Mouse (Mus musculus) gastrocnemius, adult 2 months (tissue): ENCODE measurements around the gene Ssbp3. TPM values are rescaled to one million over a fixed set of nuclear protein-coding genes. Genes with fewer than 3 reads are reported as not detected.

Source experiments
- DNase-seq: peaks from one replicate; pipeline ENCODE4 v3.0.0; 2022
- H3K27ac ChIP-seq: fragments of 200-600 bp; 2 replicates; pipeline ENCODE4 v1.8.1; 2022; ENCODE audit warnings: mild to moderate bottlenecking
- H3K4me3 ChIP-seq: fragments of 200-600 bp; 2 replicates; pipeline ENCODE4 v1.8.1; 2022; ENCODE audit warnings: mild to moderate bottlenecking, moderate library complexity
- CTCF ChIP-seq: fragments of 200-600 bp; IDR thresholded peaks from 2 replicates; pipeline ENCODE4 v1.8.1; 2022; ENCODE audit warnings: antibody characterized with exemption, mild to moderate bottlenecking, moderate library complexity
- intact Hi-C: fragments of 180-260 bp; cut with DNase I; formaldehyde crosslinking; loops from one replicate; pipeline ENCODE4 v1.15.1; 2025
- total RNA-seq, 2 experiments: library from RNA; stranded (reverse); gene quantifications; 2 replicates each; pipeline ENCODE4 v1.2.3; 2021

Gene Ssbp3
- total RNA-seq, 2 experiments from 2014 or later = 23.7 to 30.0 TPM

GRCm38 (mm10) chr4:106924175-106924574 is 13.7 kb downstream of the Ssbp3 start:
- no peak for TF ChIP-seq CTCF
- intact Hi-C loops = loop anchor here (5.0 kb wide), 1 partner anchor 33 kb away; no protein-coding TSS in a partner anchor
- Histone ChIP-seq H3K4me3 (no peak overlapping the region), H3K27ac (no peak overlapping the region)
- DNase-seq = no peak

DNA sequence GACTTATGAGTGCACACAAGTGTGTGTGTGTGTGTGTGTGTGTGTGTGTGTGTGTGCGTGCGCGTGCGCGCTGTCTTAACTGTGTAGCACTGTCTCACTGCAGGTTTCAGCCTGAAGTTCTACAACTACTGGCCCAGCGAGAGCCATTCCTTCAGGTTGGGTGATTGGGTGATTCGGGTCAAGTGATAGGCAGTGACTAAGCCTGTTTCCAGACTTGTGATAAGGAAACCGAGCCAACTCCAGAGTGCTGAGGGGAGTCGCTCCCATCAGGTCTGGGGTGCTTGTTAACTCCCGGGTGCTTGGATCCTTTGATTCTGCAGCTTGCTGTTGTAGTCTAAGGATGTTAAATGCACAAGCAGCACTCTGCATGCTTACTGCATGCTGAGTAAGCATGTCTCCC is 14.4 kb downstream of the Ssbp3 start:
- no peak overlapping the region for H3K27ac ChIP-seq
- TF ChIP-seq CTCF = no peak
- no peak overlapping the region for H3K4me3 ChIP-seq
- no peak for DNase-seq
- intact Hi-C loops = loop anchor here (5.0 kb wide), 1 partner anchor 32 kb away; no protein-coding TSS in a partner anchor

DNA sequence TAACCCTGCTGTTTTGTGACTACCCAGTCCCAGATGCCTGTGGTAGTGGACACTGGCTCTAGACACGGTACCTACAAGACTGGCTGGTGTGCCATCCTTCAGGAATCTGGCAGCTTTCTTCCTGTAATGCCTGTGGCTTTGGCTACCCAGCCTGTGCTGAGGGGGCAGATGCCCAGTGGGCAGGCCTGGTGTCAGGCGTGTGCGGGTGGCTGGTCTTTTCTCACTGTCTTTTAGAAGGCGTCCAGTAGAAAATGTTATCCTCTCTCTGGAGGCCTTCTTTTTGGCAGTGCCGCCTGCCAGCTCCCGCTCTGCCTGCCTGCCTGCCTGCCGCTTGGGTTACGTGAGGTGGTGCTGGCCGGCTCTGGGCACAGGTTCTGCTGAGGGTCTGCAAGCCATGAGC is 15.9 kb downstream of the Ssbp3 start:
- peak overlapping the region; percentile 65 for H3K27ac ChIP-seq
- TF ChIP-seq CTCF = no peak
- intact Hi-C loops = no loop called here
- no peak overlapping the region for H3K4me3 ChIP-seq
- peak; percentile 73 for DNase-seq

DNA sequence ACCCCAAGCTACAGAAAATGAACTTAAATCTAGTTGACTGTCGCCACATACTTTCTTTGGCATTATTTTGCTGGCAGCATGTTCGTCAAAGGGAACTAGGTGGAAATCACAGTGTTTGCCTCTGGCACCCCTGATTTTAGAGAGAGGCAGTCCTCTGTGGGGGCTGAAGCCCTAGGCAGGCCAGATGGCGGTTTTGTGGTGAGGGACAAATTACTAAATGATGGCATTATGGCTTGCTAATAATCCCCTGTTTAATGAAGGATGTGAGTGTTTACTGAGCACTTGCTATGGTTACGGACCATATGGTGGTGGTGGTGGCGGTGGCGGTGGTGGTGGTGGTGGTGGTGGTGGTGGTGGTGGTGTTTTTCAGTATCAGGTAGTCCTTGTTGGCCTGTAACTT is 16.5 kb downstream of the Ssbp3 start:
- intact Hi-C loops = no loop called here

GRCm38 (mm10) chr4:106928961-106929360 is 18.5 kb downstream of the Ssbp3 start:
- Histone ChIP-seq H3K4me3 (no peak overlapping the region), H3K27ac (no peak overlapping the region)
- intact Hi-C loops = no loop called here
- DNase-seq = no peak
- TF ChIP-seq CTCF = no peak

More for the DNA sequence above, 16.5 kb downstream of the Ssbp3 start:
- DNase-seq = no peak
- TF ChIP-seq CTCF = no peak
- Histone ChIP-seq H3K27ac (peak overlapping the region; percentile 65), H3K4me3 (no peak overlapping the region)

- no peak for TF ChIP-seq CTCF
- intact Hi-C loops = no loop called here
- Histone ChIP-seq H3K27ac (no peak overlapping the region), H3K4me3 (no peak overlapping the region)
- no peak for DNase-seq
Observed at GRCm38 (mm10) chr4:106932583-106932982, 22.1 kb downstream of the Ssbp3 start.

- no peak overlapping the region for H3K4me3 ChIP-seq
- no peak for TF ChIP-seq CTCF
- intact Hi-C loops = no loop called here
- H3K27ac ChIP-seq = no peak overlapping the region
- no peak for DNase-seq
Observed at GRCm38 (mm10) chr4:106933813-106934482, 23.4 kb downstream of the Ssbp3 start.

DNA sequence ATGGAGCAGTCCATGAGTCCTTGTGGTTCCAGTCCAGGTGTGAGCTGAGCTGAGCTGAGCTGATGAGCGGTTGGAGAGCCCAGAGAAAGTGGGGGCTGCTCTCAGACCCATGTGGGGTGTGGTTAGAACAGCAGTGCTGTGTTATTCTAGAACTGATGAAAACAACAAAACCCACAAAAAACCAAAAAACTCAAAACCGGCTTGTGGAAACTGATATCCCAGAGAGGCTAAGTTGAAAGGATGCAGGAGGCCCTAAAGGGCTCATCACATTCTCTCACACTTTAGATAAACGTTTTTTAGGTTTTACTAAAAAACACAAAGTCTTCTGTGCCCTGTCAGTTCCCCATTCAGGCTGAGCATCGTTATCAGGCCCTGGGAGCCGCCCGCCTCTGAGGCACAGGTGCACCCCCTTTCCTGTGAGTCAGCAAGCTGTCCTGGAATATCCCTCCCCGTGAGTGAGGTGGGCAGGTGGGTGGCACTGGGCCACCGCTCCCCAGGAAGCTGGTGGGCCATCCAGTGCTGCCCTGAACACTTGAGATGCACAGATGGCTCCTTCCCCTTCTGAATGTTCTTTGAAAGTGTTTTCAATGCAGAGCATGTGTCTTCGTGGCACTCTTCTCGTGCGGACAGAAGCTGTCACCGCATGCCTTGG is 24.6 kb downstream of the Ssbp3 start:
- Histone ChIP-seq H3K4me3 (no peak overlapping the region), H3K27ac (0 out of 2 replicates have a peak overlapping the region, but pooled peaks have one; percentile 8)
- TF ChIP-seq CTCF = no peak
- intact Hi-C loops = no loop called here
- DNase-seq = no peak

GRCm38 (mm10) chr4:106935583-106935935 is 25.1 kb downstream of the Ssbp3 start:
- TF ChIP-seq CTCF = no peak
- intact Hi-C loops = no loop called here
- no peak overlapping the region for H3K4me3 ChIP-seq
- no peak for DNase-seq
- 0 out of 2 replicates have a peak overlapping the region, but pooled peaks have one; percentile 8 for H3K27ac ChIP-seq

- DNase-seq = no peak
- no peak overlapping the region for H3K4me3 ChIP-seq
- H3K27ac ChIP-seq = no peak overlapping the region
- intact Hi-C loops = no loop called here
- no peak for TF ChIP-seq CTCF
Observed at GRCm38 (mm10) chr4:106936041-106936440, 25.5 kb downstream of the Ssbp3 start.

- no peak for DNase-seq
- Histone ChIP-seq H3K4me3 (no peak overlapping the region), H3K27ac (no peak overlapping the region)
- TF ChIP-seq CTCF = no peak
- intact Hi-C loops = no loop called here
Observed at GRCm38 (mm10) chr4:106936741-106937140, 26.2 kb downstream of the Ssbp3 start.

GRCm38 (mm10) chr4:106938506-106939222 is 28.2 kb downstream of the Ssbp3 start:
- intact Hi-C loops = no loop called here
- Histone ChIP-seq H3K4me3 (no peak overlapping the region), H3K27ac (no peak overlapping the region)
- no peak for DNase-seq
- TF ChIP-seq CTCF = no peak

DNA sequence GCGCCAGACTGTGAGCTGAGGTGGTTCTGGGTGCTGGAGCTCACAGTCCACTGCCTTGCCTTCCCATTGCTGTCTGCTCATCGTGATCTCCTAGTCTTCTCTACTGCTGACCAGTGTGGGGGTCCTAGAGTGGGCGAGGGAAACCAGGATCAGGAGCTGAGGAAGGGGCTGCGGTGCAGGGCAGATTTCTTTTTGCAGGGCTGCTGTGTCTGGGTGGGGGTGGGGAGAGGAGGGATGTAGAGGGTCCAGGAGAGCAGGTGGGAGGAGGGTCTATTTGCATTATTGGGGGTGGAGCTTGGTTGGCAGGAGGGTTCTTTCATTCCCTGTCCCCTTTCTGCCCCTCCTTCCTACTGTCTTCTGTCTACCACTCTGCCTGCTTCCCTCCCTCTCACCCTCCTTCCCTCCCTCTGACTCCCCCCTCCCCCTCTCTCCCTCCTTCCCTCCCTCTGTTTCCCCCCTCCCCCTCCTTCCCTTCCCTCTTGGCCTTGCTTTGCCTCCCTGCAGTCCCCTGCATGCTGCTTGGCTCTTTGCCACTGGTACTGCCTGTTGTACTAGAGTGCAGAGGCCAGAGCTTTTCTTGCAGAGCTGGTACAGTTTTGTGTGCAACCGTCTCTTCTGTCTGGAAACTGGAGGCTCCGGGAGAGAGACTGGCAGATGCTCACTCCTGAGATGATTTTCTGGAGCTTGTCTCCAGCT is 28.9 kb downstream of the Ssbp3 start:
- Histone ChIP-seq H3K27ac (peak overlapping the region; percentile 16; the same call in 1 of the 2 replicates), H3K4me3 (no peak overlapping the region)
- TF ChIP-seq CTCF = no peak
- intact Hi-C loops = no loop called here
- DNase-seq = peak; percentile 48
